Mouse (Mus musculus) testis, adult 2 months (tissue): ENCODE results near the gene Elmod2. TPM values are rescaled to one million over a fixed set of nuclear protein-coding genes. Genes with fewer than 3 reads are reported as not detected.

ENCODE experiments used
- H3K27ac ChIP-seq: fragments of 200-500 bp; 2 replicates; pipeline ENCODE4 v1.5.1; 2012; ENCODE audit warnings: low read depth, low read length; ENCODE audit not compliant: control insufficient read depth, insufficient read depth
- H3K27me3 ChIP-seq: fragments of 200-500 bp; 2 replicates; pipeline ENCODE4 v1.6.1; 2012; ENCODE audit warnings: mild to moderate bottlenecking, low read length, moderate library complexity; ENCODE audit not compliant: control insufficient read depth, insufficient read depth
- H3K36me3 ChIP-seq: fragments of 200-500 bp; 2 replicates; pipeline ENCODE4 v1.6.1; 2012; ENCODE audit warnings: mild to moderate bottlenecking, low read length; ENCODE audit not compliant: control insufficient read depth, insufficient read depth
- H3K4me1 ChIP-seq: fragments of 200-500 bp; 2 replicates; pipeline ENCODE4 v1.6.1; 2012; ENCODE audit warnings: low read length; ENCODE audit not compliant: control insufficient read depth, insufficient read depth
- H3K4me3 ChIP-seq: fragments of 200-500 bp; 2 replicates; pipeline ENCODE4 v1.5.1; 2012; ENCODE audit warnings: low read depth, mild to moderate bottlenecking, low read length, moderate library complexity, mixed read lengths; ENCODE audit not compliant: control insufficient read depth
- CTCF ChIP-seq: fragments of 200-500 bp; IDR thresholded peaks from 2 replicates; pipeline ENCODE4 v1.5.1; 2012; ENCODE audit warnings: low read depth, mild to moderate bottlenecking, inconsistent platforms, low read length, moderate library complexity; ENCODE audit not compliant: control insufficient read depth, insufficient read depth, insufficient replicate concordance
- POLR2A ChIP-seq: fragments of 200-500 bp; IDR thresholded peaks from 2 replicates; pipeline ENCODE4 v1.6.1; 2012; ENCODE audit warnings: low read depth, mild to moderate bottlenecking, inconsistent platforms, low read length, moderate library complexity; ENCODE audit not compliant: control insufficient read depth
- polyA plus RNA-seq: library from polyadenylated mRNA; depleted of rRNA; stranded (reverse); fragments of >200 nt; gene quantifications from 2 replicates; pipeline ENCODE4 v1.2.3, GENCODE M21; 2012

Elmod2 gene
- polyA plus RNA-seq, 1 experiment: 3.1 TPM

DNA sequence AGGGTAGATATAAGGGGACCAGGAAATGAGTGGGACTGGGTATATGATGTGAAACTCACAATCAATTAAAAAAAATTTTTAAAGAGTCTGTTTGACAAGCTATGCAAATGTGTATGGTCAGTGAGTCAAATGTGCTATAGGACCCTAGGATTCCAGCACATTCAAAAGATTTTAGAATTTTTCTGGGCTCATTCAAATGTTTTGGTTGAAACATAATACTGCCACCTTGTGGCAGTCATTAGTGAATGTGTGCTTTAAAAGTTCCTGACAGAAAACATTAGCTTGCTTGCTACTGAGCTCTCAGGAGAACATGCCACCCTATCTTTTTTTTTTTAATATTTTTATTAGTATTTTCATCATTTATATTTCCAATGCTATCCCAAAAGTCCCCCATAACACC lies 10.4 kb upstream of the Elmod2 start:
- H3K27ac ChIP-seq: no peak overlapping the region
- TF ChIP-seq CTCF (no peak), POLR2A (no peak)
- H3K36me3 ChIP-seq: no peaks in the 10 kb centered on the region
- H3K4me3 ChIP-seq: no peak overlapping the region
- no peaks in the 10 kb centered on the region for H3K27me3 ChIP-seq
- H3K4me1 ChIP-seq: peaks cover 3% of the 10 kb centered on the region; the same call in 1 of the 2 replicates

DNA sequence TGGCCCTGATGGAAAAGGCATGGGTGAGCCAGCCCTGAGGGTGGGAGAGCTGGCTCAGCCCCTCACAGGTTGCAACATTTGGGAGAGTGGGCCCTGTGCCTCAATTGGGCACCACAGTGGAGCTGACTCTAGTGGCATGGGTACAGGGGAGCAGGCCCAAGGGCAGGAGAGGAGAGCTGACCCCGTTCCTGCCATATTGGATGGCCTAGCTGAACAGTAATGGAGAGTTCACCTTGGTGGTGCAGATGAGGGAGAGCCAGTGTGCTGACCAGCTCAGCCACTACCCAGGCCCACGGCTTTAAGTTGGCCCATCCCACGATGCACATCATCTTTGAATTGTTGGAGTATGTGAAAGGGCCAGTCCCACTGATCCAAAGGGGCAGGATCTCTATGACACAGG lies 9.8 kb upstream of the Elmod2 start:
- H3K27me3 ChIP-seq: no peaks in the 10 kb centered on the region
- no peaks in the 10 kb centered on the region for H3K36me3 ChIP-seq
- TF ChIP-seq CTCF: no peak
- no peak for TF ChIP-seq POLR2A
- H3K4me1 ChIP-seq: no peaks in the 10 kb centered on the region
- no peak overlapping the region for H3K27ac ChIP-seq
- H3K4me3 ChIP-seq: no peak overlapping the region

DNA sequence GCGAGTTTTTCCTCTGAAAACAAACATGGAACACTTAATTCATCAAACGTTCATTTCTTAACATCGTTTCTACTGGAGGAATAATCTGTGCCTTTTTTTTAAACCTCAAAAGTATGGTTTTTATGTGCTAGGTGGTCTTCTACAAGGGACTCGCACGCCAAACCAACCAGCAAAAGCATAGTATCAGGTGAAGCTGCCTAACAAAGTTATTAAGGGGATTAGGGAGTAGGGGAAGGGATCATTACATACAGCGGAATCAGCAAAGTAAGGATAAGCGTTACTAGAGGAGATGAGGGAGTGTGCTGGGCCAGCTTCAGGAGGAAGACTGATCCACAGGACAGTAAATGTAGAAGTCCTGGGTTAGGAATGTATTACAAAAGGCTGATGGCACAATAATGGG lies 578 bp upstream of the Elmod2 start:
- TF ChIP-seq POLR2A: no peak
- TF ChIP-seq CTCF: no peak
- Histone ChIP-seq H3K27me3 (no peaks in the 10 kb centered on the region), H3K36me3 (no peaks in the 10 kb centered on the region; the same call in 1 of the 2 replicates), H3K4me1 (no peaks in the 10 kb centered on the region; the same call in 1 of the 2 replicates), H3K27ac (peak overlapping the region; percentile 89), H3K4me3 (peak overlapping the region; percentile 93)

DNA sequence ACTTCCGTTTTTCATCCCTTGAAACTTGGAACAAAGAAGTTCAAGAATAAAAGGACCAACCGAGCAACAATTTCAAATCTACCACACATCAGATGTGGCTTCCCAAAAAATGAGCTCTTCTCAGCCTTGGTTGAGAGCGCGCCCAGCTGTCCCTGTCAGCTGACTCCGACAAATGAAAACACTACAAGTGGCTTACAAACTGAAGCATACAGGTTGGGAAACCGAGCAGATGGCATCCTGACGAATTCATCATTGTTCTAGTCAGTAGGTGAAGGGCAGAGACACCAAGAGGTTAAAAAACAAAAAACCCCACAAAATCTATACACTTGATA lies 753 bp downstream of the Elmod2 start:
- Histone ChIP-seq H3K4me3 (peak overlapping the region; percentile 93), H3K27ac (peak overlapping the region; percentile 44; the same call in 1 of the 2 replicates), H3K27me3 (no peaks in the 10 kb centered on the region), H3K4me1 (no peaks in the 10 kb centered on the region; the same call in 1 of the 2 replicates), H3K36me3 (no peaks in the 10 kb centered on the region; the same call in 1 of the 2 replicates)
- TF ChIP-seq CTCF (no peak), POLR2A (no peak)

DNA sequence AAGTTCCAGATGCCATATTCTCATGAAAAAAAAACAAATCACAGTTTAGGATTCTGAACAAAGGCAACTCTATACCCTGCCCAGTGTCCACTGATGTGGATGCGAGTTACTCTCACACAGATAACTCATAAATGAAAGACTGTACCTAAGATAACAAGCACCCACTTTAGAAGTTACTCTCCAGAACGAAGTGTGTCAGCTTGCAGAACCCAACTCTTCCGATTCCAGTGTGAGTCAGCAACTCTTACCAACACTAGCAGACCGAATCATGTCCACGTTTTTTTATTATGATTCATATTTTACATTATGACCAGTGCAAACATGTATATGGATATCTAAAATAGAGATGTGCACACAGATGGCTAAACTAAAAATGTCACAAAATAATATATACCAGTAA lies 4.4 kb downstream of the Elmod2 start:
- Histone ChIP-seq H3K36me3 (peaks cover 2% of the 10 kb centered on the region), H3K4me3 (no peak overlapping the region), H3K27me3 (no peaks in the 10 kb centered on the region), H3K4me1 (no peaks in the 10 kb centered on the region), H3K27ac (no peak overlapping the region)
- TF ChIP-seq CTCF (no peak), POLR2A (no peak)

DNA sequence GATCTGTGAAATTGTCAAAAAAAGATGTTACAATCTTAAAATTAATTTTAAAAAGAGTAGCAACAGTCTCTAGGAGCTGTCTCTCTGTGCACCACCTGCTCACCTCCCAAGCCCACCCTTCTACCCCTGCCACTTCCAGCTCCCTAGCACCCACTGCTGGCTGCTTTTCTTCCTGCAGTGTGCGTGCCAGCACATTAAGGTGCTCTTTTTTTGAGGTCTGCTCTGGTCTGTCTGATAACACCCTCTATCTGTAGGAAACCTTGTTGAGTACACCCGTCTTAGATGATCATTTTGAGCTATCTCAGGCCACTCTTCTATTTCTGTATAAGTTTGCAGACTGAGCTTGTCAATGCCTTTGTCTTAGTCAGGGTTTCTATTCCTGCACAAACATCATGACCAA lies 9.2 kb downstream of the Elmod2 start:
- H3K4me3 ChIP-seq: no peak overlapping the region
- TF ChIP-seq POLR2A (no peak), CTCF (peak; percentile 36; the same call in 1 of the 2 replicates)
- H3K27ac ChIP-seq: no peak overlapping the region
- no peaks in the 10 kb centered on the region for H3K27me3 ChIP-seq
- H3K36me3 ChIP-seq: peaks cover 4% of the 10 kb centered on the region
- no peaks in the 10 kb centered on the region for H3K4me1 ChIP-seq

DNA sequence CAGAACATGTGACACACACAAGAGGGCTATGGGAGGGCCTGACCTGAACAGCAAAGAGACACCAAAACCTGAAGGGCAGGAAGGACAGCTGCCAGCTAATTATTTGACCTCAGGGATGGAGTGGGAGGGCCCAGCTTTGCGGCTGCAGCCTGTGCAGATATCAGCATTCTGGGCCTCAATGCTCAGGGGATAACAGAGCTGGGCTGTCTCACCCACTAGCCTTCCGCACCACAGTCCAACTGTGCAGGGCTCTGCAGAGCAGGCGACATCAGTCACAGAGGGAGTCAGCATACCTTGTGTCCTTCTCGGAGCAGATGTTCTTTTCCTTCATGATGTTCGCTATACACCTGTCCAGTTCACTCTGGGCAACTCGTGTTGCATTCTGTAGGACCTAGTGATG lies 9.9 kb downstream of the Elmod2 start:
- TF ChIP-seq CTCF (no peak), POLR2A (no peak)
- peaks cover 4% of the 10 kb centered on the region for H3K36me3 ChIP-seq

DNA sequence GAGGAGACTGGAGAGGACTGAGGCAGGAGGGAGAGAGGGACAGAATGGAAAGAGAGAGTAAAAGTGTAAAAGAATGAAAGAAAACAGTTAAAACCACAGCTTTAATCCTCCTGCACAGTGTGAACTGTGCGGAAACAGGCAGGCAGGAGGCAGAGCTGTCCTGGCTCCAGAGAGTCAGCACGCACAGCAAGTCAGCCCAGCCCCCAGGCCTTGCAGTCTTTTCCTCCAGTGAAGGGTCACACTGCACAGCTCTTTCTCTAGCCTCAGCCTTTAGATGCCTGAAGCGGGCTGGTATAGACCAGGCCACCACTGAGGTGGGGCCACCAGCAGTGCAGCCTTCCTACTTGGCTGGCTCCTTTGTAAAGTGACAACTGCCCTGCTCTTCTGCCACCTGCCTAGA lies 11.7 kb downstream of the Elmod2 start:
- H3K36me3 ChIP-seq: peaks cover 4% of the 10 kb centered on the region
- no peak overlapping the region for H3K27ac ChIP-seq

More for the DNA sequence above, 9.9 kb downstream of the Elmod2 start:
- Histone ChIP-seq H3K4me3 (no peak overlapping the region), H3K27ac (no peak overlapping the region), H3K4me1 (no peaks in the 10 kb centered on the region), H3K27me3 (no peaks in the 10 kb centered on the region)

More for the DNA sequence above, 11.7 kb downstream of the Elmod2 start:
- Histone ChIP-seq H3K4me3 (no peak overlapping the region), H3K27me3 (no peaks in the 10 kb centered on the region), H3K4me1 (no peaks in the 10 kb centered on the region)
- no peak for TF ChIP-seq CTCF
- TF ChIP-seq POLR2A: no peak
